23 mouse cellular contexts compared by ENCODE assay signal in the genomic region with DNA sequence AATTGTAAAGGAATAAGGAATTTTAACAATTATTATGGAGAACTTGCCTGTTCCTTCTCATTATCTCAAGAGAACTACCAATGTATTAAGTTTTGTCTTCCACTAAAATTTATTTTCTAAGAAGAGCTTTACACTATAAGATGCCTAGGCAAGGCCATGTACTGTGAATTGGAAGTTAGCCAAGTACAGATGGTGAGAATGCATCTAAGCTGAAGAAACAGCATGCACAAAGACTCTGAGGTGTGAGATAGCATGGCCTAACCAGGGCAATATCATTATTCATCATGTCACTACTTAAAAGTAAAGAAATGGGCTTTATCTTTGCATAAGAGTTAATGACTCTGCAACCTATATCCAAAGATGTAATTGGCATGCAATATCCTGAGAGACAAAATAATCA.
DNase-seq lines count a peak whose midpoint lies in the region; ATAC-seq and TF ChIP-seq lines count a peak whose summit lies in the region.
"Had no signal": no experiment of that assay in that cellular context is flagged by ENCODE, and none has a peak within 500 bp of the region (broad histone marks: within the 10 kb centered on the region; RNA-seq: fewer than 3 reads in every experiment).

No protein-coding gene starts in this region.

- no peak for TF ChIP-seq CTCF in midbrain, postnatal 0 days (IDR thresholded peaks at IDR 0.05)
- TF ChIP-seq CTCF in brain, embryonic 14.5 days (IDR thresholded peaks at IDR 0.05; ENCODE audit: borderline replicate concordance, extremely low read depth, insufficient read depth, insufficient read length), result no peak

- H3K4me3 ChIP-seq in forebrain, embryonic 16.5 days (replicated peaks; ENCODE audit: low read length), result no peak overlapping the region
- H3K4me3 ChIP-seq in forebrain, embryonic 11.5 days (ENCODE audit: low read depth, low read length), result no peak overlapping the region
- H3K4me3 ChIP-seq in midbrain, postnatal 0 days (ENCODE audit: low read depth, low read length), result no peak overlapping the region
- no peak overlapping the region for H3K4me3 ChIP-seq in midbrain, embryonic 10.5 days
- H3K4me3 ChIP-seq: embryonic facial prominence, embryonic 12.5 days; embryonic facial prominence, embryonic 15.5 days; forebrain, embryonic 15.5 days; gastrocnemius, adult 2 months; intestine, embryonic 15.5 days had no signal

- 0 out of 2 replicates have a peak, but pooled peaks have one; percentile 43 for ATAC-seq in forebrain, embryonic 16.5 days
- no peak for ATAC-seq in forebrain, embryonic 11.5 days (replicated peaks; ENCODE audit: low FRiP score)
- ATAC-seq in midbrain, postnatal 0 days (ENCODE audit: low FRiP score), result no peak
- ATAC-seq: forebrain, embryonic 15.5 days; intestine, embryonic 15.5 days; Patski had no signal

- H3K27ac ChIP-seq in forebrain, embryonic 16.5 days (ENCODE audit: low read length), result no peak overlapping the region
- H3K27ac ChIP-seq in forebrain, embryonic 11.5 days (ENCODE audit: low read depth, low read length), result no peak overlapping the region
- H3K27ac ChIP-seq in midbrain, postnatal 0 days (ENCODE audit: low read depth, low read length), result no peak overlapping the region
- no peak overlapping the region for H3K27ac ChIP-seq in midbrain, embryonic 10.5 days (replicated peaks)
- H3K27ac ChIP-seq: embryonic facial prominence, embryonic 12.5 days; embryonic facial prominence, embryonic 15.5 days; forebrain, embryonic 15.5 days; gastrocnemius, adult 2 months; hindbrain, embryonic 14.5 days; intestine, embryonic 15.5 days had no signal

- H3K4me1 ChIP-seq in forebrain, embryonic 16.5 days (replicated peaks; ENCODE audit: control insufficient read depth, insufficient read depth, low read length), result no peaks in the 10 kb centered on the region
- H3K4me1 ChIP-seq in forebrain, embryonic 11.5 days (replicated peaks; ENCODE audit: control insufficient read depth, insufficient read depth, low read length), result no peaks in the 10 kb centered on the region
- H3K4me1 ChIP-seq in midbrain, postnatal 0 days (ENCODE audit: insufficient read depth, low read length), result no peaks in the 10 kb centered on the region
- H3K4me1 ChIP-seq in midbrain, embryonic 10.5 days, result no peaks in the 10 kb centered on the region
- H3K4me1 ChIP-seq: embryonic facial prominence, embryonic 12.5 days; embryonic facial prominence, embryonic 15.5 days; forebrain, embryonic 15.5 days; intestine, embryonic 15.5 days had no signal

- no peaks in the 10 kb centered on the region for H3K27me3 ChIP-seq in forebrain, embryonic 16.5 days (replicated peaks; ENCODE audit: control insufficient read depth, insufficient read depth, low read length)
- no peaks in the 10 kb centered on the region for H3K27me3 ChIP-seq in forebrain, embryonic 11.5 days (ENCODE audit: control insufficient read depth, insufficient read depth, low read length)
- no peaks in the 10 kb centered on the region for H3K27me3 ChIP-seq in midbrain, postnatal 0 days (ENCODE audit: insufficient read depth, low read length)
- no peaks in the 10 kb centered on the region for H3K27me3 ChIP-seq in midbrain, embryonic 10.5 days (ENCODE audit: low read depth, poor library complexity, severe bottlenecking)
- H3K27me3 ChIP-seq: embryonic facial prominence, embryonic 12.5 days; embryonic facial prominence, embryonic 15.5 days; forebrain, embryonic 15.5 days; intestine, embryonic 15.5 days; Patski had no signal

- no peaks in the 10 kb centered on the region for H3K36me3 ChIP-seq in forebrain, embryonic 16.5 days (ENCODE audit: control insufficient read depth, insufficient read depth)
- no peaks in the 10 kb centered on the region for H3K36me3 ChIP-seq in forebrain, embryonic 11.5 days (ENCODE audit: control insufficient read depth, insufficient read depth, low read length)
- no peaks in the 10 kb centered on the region for H3K36me3 ChIP-seq in midbrain, postnatal 0 days (ENCODE audit: insufficient read depth, low read length)
- no peaks in the 10 kb centered on the region for H3K36me3 ChIP-seq in midbrain, embryonic 10.5 days
- H3K36me3 ChIP-seq: embryonic facial prominence, embryonic 12.5 days; embryonic facial prominence, embryonic 15.5 days; forebrain, embryonic 15.5 days; intestine, embryonic 15.5 days had no signal

- peak; percentile 12 to 29 for DNase-seq in cerebellum, postnatal 10 days
- no peak for DNase-seq in cerebellum, postnatal 25 days
- DNase-seq in forebrain, embryonic 11.5 days (ENCODE audit: low spot score), result no peak
- peak; percentile 54 for DNase-seq in midbrain, postnatal 0 days (ENCODE audit: low spot score)
- no peak for DNase-seq in midbrain, embryonic 10.5 days (ENCODE audit: low spot score)
- peak; percentile 72 for DNase-seq in brain, embryonic 14.5 days (ENCODE audit: low read depth)
- DNase-seq in thymus, adult 18-20 months, result no peak
- DNase-seq: adrenal gland, postnatal 10 days; adrenal gland, postnatal 36 days; cerebellum, adult 11-12 months; cerebellum, adult 8-10 months; gastrocnemius, adult 2 months; gastrocnemius, postnatal 14 days; heart, adult 11 months; kidney, adult 11 months had no signal

- H3K4me2 ChIP-seq in forebrain, embryonic 16.5 days (ENCODE audit: low read length), result no peak overlapping the region
- H3K4me2 ChIP-seq in forebrain, embryonic 11.5 days (ENCODE audit: low read depth, low read length, severe bottlenecking), result no peak overlapping the region
- H3K4me2 ChIP-seq in midbrain, postnatal 0 days (ENCODE audit: low read depth, low read length, poor library complexity, severe bottlenecking), result no peak overlapping the region
- H3K4me2 ChIP-seq: embryonic facial prominence, embryonic 12.5 days; embryonic facial prominence, embryonic 15.5 days; forebrain, embryonic 15.5 days; heart, embryonic 11.5 days; hindbrain, embryonic 14.5 days; intestine, embryonic 15.5 days had no signal

- no peak for TF ChIP-seq POLR2A in brain, embryonic 14.5 days (IDR thresholded peaks at IDR 0.05; ENCODE audit: borderline replicate concordance, extremely low read depth, insufficient read depth, insufficient read length, poor library complexity, severe bottlenecking)

- H3K9me3 ChIP-seq in forebrain, embryonic 16.5 days (ENCODE audit: control insufficient read depth, low read length), result no peaks in the 10 kb centered on the region
- no peaks in the 10 kb centered on the region for H3K9me3 ChIP-seq in forebrain, embryonic 11.5 days (ENCODE audit: control insufficient read depth, low read length)
- H3K9me3 ChIP-seq in midbrain, postnatal 0 days (ENCODE audit: low read length), result no peaks in the 10 kb centered on the region
- H3K9me3 ChIP-seq in midbrain, embryonic 10.5 days (replicated peaks), result no peaks in the 10 kb centered on the region
- H3K9me3 ChIP-seq: embryonic facial prominence, embryonic 12.5 days; embryonic facial prominence, embryonic 15.5 days; forebrain, embryonic 15.5 days; intestine, embryonic 15.5 days had no signal

- no peak overlapping the region for H3K9ac ChIP-seq in forebrain, embryonic 16.5 days (replicated peaks; ENCODE audit: low read depth, low read length)
- H3K9ac ChIP-seq in forebrain, embryonic 11.5 days (ENCODE audit: low read length), result no peak overlapping the region
- no peak overlapping the region for H3K9ac ChIP-seq in midbrain, postnatal 0 days (replicated peaks; ENCODE audit: low read length, poor library complexity, severe bottlenecking)
- H3K9ac ChIP-seq: embryonic facial prominence, embryonic 12.5 days; embryonic facial prominence, embryonic 15.5 days; forebrain, embryonic 15.5 days; hindbrain, embryonic 14.5 days; intestine, embryonic 15.5 days had no signal

Comparison
In these comparisons a context has a peak if more than half of its experiments do, and no peak if none do; other contexts are left out.
1. DNase-seq: peak in cerebellum, postnatal 10 days (2 of 2), midbrain, postnatal 0 days (single experiment) and brain, embryonic 14.5 days (single experiment); none in cerebellum, postnatal 25 days (0 of 2), forebrain, embryonic 11.5 days (single experiment), midbrain, embryonic 10.5 days (single experiment) and thymus, adult 18-20 months (0 of 2).